10 mouse cellular contexts compared by ENCODE assay signal in the genomic region with DNA sequence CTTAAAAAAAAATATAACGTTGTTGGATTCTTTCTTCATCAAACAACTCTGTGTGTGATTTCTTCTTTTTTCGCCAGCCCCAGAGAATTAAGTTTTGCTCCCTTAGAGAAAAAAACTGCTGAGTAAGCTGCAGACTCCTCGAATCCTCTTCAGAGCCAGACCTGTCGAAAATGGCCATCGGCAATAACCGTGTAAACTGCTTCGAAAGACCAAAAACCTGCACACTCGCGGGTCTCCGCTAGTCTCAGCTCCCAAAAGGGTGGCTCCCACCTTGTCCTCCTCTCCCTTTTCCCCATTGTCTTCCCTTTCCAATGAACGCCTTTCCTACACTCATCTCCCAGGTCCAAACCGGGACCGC. TPM values are rescaled to one million over a fixed set of nuclear protein-coding genes. Genes with fewer than 3 reads are reported as not detected.
DNase-seq lines count a peak whose midpoint lies in the region; ATAC-seq and TF ChIP-seq lines count a peak whose summit lies in the region.
"Had no signal": no experiment of that assay in that cellular context is flagged by ENCODE, and none has a peak within 500 bp of the region (broad histone marks: within the 10 kb centered on the region; RNA-seq: fewer than 3 reads in every experiment).

No protein-coding gene starts in this region.

- DNase-seq in ES-E14 (ENCODE audit: low read depth, low spot score) = no peak
- peak; percentile 51 for DNase-seq in forelimb bud, embryonic 11.5 days (ENCODE audit: low read depth, low spot score)
- no peak for DNase-seq in liver, postnatal 0 days
- DNase-seq in cerebellum, adult 9-11 months = no peak
- DNase-seq in retina, postnatal 1 day = no peak
- DNase-seq in cerebellum, adult 18-20 months = no peak
- DNase-seq: layer of hippocampus, adult 9-11 months had no signal

- peak overlapping the region; percentile 67 for H3K4me3 ChIP-seq in erythroblast, embryonic 14.5 days (replicated peaks)
- peak overlapping the region; percentile 58 to 76 for H3K4me3 ChIP-seq in ES-E14 (ENCODE audit: insufficient read depth in 1 of 2, low read depth in 1 of 2, low read length in 2 of 2, poor library complexity in 1 of 2, severe bottlenecking in 1 of 2)
- peak overlapping the region; percentile 28 for H3K4me3 ChIP-seq in liver, postnatal 0 days (ENCODE audit: low read depth, low read length)

- peaks cover 15% of the 10 kb centered on the region for H3K9me3 ChIP-seq in erythroblast, embryonic 14.5 days (ENCODE audit: control insufficient read depth, low read length)
- H3K9me3 ChIP-seq in ES-E14 (ENCODE audit: control insufficient read depth, insufficient read depth, low read depth, low read length) = no peaks in the 10 kb centered on the region
- no peaks in the 10 kb centered on the region for H3K9me3 ChIP-seq in liver, postnatal 0 days (ENCODE audit: low read length)

- in situ Hi-C loops in ES-E14 (cut with MboI; ENCODE audit: low sequenced_read_pairs in 2 of 2, unreplicated experiment in 2 of 2) = loop anchor here in 1 of 2 experiments (25.0 kb wide), 1 partner anchor 314 kb away; no protein-coding TSS in a partner anchor

- no peaks in the 10 kb centered on the region for H3K36me3 ChIP-seq in erythroblast, embryonic 14.5 days (ENCODE audit: control insufficient read depth)
- H3K36me3 ChIP-seq in ES-E14 (ENCODE audit: control insufficient read depth, insufficient read depth, low read length, poor library complexity, severe bottlenecking) = no peaks in the 10 kb centered on the region
- no peaks in the 10 kb centered on the region for H3K36me3 ChIP-seq in liver, postnatal 0 days (replicated peaks; ENCODE audit: insufficient read depth, low read length)

- H3K4me1 ChIP-seq in erythroblast, embryonic 14.5 days (ENCODE audit: control insufficient read depth) = peaks cover 27% of the 10 kb centered on the region
- H3K4me1 ChIP-seq in ES-E14 (ENCODE audit: control insufficient read depth in 2 of 2, insufficient read depth in 2 of 2, low read length in 2 of 2, poor library complexity in 1 of 2) = peaks cover 0 to 11% of the 10 kb centered on the region in 2 experiments; a peak in 2 of 4 replicates
- peaks cover 4% of the 10 kb centered on the region for H3K4me1 ChIP-seq in liver, postnatal 0 days (ENCODE audit: insufficient read depth)

- WGBS in liver, postnatal 0 days (ENCODE audit: insufficient replicate concordance) = 3% methylated on average over 13 of the region's 13 CpGs

- H3K9ac ChIP-seq in ES-E14 (ENCODE audit: insufficient read depth, low read depth, low read length, poor library complexity, severe bottlenecking) = peak overlapping the region; percentile 64
- no peak overlapping the region for H3K9ac ChIP-seq in liver, postnatal 0 days (replicated peaks)

- no peak overlapping the region for H3K27ac ChIP-seq in ES-E14 (ENCODE audit: insufficient read depth, low read depth, low read length, poor library complexity, severe bottlenecking)
- no peak overlapping the region for H3K27ac ChIP-seq in liver, postnatal 0 days (ENCODE audit: low read depth)

- ATAC-seq in erythroblast, adult 5-6 weeks (replicated peaks; ENCODE audit: low FRiP score, poor library complexity, severe bottlenecking) = no peak
- no peak for ATAC-seq in liver, postnatal 0 days

- TF ChIP-seq EP300 in liver, postnatal 0 days (IDR thresholded peaks at IDR 0.05; ENCODE audit: low read depth) = no peak

- peaks cover 94% of the 10 kb centered on the region for H3K27me3 ChIP-seq in erythroblast, embryonic 14.5 days (ENCODE audit: control insufficient read depth)
- peaks cover 79% of the 10 kb centered on the region for H3K27me3 ChIP-seq in liver, postnatal 0 days (ENCODE audit: insufficient read depth, low read length)

- H3K4me2 ChIP-seq in liver, postnatal 0 days (ENCODE audit: low read depth, low read length) = peak overlapping the region; percentile 60

- no peak for TF ChIP-seq CTCF in liver, postnatal 0 days (IDR thresholded peaks at IDR 0.05; ENCODE audit: low read depth)

TF ChIP-seq in ES-E14, 5 proteins besides CTCF, POLR2A, EP300 and RAD21:
- TF ChIP-seq HCFC1 (IDR thresholded peaks at IDR 0.05; ENCODE audit: borderline replicate concordance, insufficient read depth, low read length) = no peak
- peak; percentile 90 for TF ChIP-seq MAFK (IDR thresholded peaks at IDR 0.05; ENCODE audit: insufficient read depth, low read depth, low read length)

RNA-seq across cellular contexts. Expression of gene BC107364, which starts 50.7 kb away (rescaled TPM):
- polyA plus RNA-seq in erythroblast, embryonic 14.5 days (2012) = not detected in 2 replicates
- total RNA-seq in erythroblast, adult 5-6 weeks (2015; ENCODE audit: low replicate concordance) = not detected in 2 replicates
- total RNA-seq in erythroblast, adult 5-6 weeks (2017; ENCODE audit: low replicate concordance) = not detected in 2 replicates
- not detected in 2 replicates for total RNA-seq in ES-E14 (2012; rRNA removed)
- polyA plus RNA-seq in liver, postnatal 0 days (2015; fragmentation: Nextera tagmentation; extraction: Ambion mirVana) = not detected in 2 replicates
- polyA plus RNA-seq: cerebellum, adult 2 months had no signal
